Mouse (Mus musculus) forebrain, embryonic 13.5 days (tissue): ENCODE measurements around the gene Dusp3. TPM values are rescaled to one million over a fixed set of nuclear protein-coding genes. Genes with fewer than 3 reads are reported as not detected.
"Not testable (repeated sequence)": the region's sequence is repeated elsewhere in the genome, so short reads cannot be mapped to it uniquely, and the experiment has no call there.

Source experiments
- ATAC-seq: fragments of 200-750 bp; cut with Nextera tagmentation; 2 replicates; pipeline ENCODE4 v1.8.0; 2017
- H3K27ac ChIP-seq: fragments of 300-500 bp; sonication (generic); 2 replicates; pipeline ENCODE4 v1.5.1; 2015; ENCODE audit warnings: inconsistent platforms, mild to moderate bottlenecking, moderate library complexity
- H3K27me3 ChIP-seq: fragments of 300-500 bp; sonication (generic); 2 replicates; pipeline ENCODE4 v1.6.1; 2015; ENCODE audit warnings: mild to moderate bottlenecking, inconsistent platforms
- H3K36me3 ChIP-seq: fragments of 300-500 bp; sonication (generic); 2 replicates; pipeline ENCODE4 v1.6.1; 2015; ENCODE audit warnings: mild to moderate bottlenecking, inconsistent platforms; ENCODE audit not compliant: poor library complexity, severe bottlenecking
- H3K4me1 ChIP-seq: fragments of 300-500 bp; sonication (generic); 2 replicates; pipeline ENCODE4 v1.6.1; 2015; ENCODE audit warnings: inconsistent platforms
- H3K4me2 ChIP-seq: fragments of 300-500 bp; sonication (generic); 2 replicates; pipeline ENCODE4 v1.6.1; 2015; ENCODE audit warnings: inconsistent platforms, mild to moderate bottlenecking, moderate library complexity
- H3K4me3 ChIP-seq: fragments of 300-500 bp; sonication (generic); 2 replicates; pipeline ENCODE4 v1.5.1; 2015; ENCODE audit warnings: mild to moderate bottlenecking, inconsistent platforms
- H3K9ac ChIP-seq: fragments of 300-500 bp; sonication (generic); 2 replicates; pipeline ENCODE4 v1.6.1; 2015; ENCODE audit warnings: mild to moderate bottlenecking, inconsistent platforms
- H3K9me3 ChIP-seq: fragments of 300-500 bp; sonication (generic); replicated peaks from 2 replicates; pipeline ENCODE4 v1.6.1; 2016; ENCODE audit warnings: inconsistent platforms
- WGBS: fragments of 180-500 bp; shearing (Covaris S2); methylation state at CpG from one replicate; pipeline ENCODE4 v1.1.7; 2015; 5-methylcytosine and 5-hydroxymethylcytosine counted together
- polyA plus RNA-seq: library from polyadenylated mRNA; unstranded; fragments of >200 nt; fragmentation: Nextera tagmentation; extraction: Ambion mirVana; gene quantifications from 2 replicates; pipeline ENCODE4 v1.2.1, GENCODE M21; 2015

Gene Dusp3
- polyA plus RNA-seq, 1 experiment from 2014 or later, result 8.5 TPM

DNA sequence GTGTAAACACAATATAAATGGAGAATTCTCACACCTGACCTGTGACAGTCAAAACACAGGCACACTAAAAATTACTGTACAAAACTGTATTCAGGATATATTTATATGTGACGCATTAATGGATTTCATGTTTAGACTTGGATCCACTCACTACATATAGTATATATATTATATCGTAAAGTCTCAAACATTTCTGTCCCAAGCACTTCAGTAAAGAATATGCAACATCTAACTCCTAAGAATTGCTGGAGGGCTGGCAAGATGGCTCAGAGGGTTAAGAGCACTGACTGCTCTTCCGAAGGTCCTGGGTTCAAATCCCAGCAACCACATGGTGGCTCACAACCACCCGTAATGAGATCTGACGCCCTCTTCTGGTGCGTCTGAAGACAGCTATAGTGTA, 1.4 kb downstream of the Dusp3 start:
- H3K27ac ChIP-seq, H3K36me3 ChIP-seq, H3K4me3 ChIP-seq, ATAC-seq, H3K27me3 ChIP-seq, H3K9me3 ChIP-seq, H3K9ac ChIP-seq: not testable (repeated sequence)
- H3K4me1 ChIP-seq, result peaks cover 27% of the 10 kb centered on the region
- WGBS, result 68% methylated on average over 6 of the region's 6 CpGs
- H3K4me2 ChIP-seq, result peak overlapping the region; percentile 99; the same call in 1 of the 2 replicates

GRCm38 (mm10) chr11:101984054-101985025, 2.5 kb downstream of the Dusp3 start, which contains the start of gene Cfap97d1:
Gene Cfap97d1, plus strand, starts transcription at chr11:101984279.
- Histone ChIP-seq H3K9ac (peak within 1 kb of the TSS; percentile 70), H3K27me3 (no peaks in the 10 kb centered on the region), H3K4me2 (peak within 1 kb of the TSS; percentile 99), H3K4me1 (peaks cover 27% of the 10 kb centered on the region), H3K4me3 (peak within 1 kb of the TSS; percentile 59), H3K36me3 (no peaks in the 10 kb centered on the region), H3K9me3 (no peaks in the 10 kb centered on the region), H3K27ac (no peak within 1 kb of the TSS; the same call in 1 of the 2 replicates)
- WGBS, result under 1% methylated on average over 69 of the region's 71 CpGs
- peak; percentile 83 for ATAC-seq

DNA sequence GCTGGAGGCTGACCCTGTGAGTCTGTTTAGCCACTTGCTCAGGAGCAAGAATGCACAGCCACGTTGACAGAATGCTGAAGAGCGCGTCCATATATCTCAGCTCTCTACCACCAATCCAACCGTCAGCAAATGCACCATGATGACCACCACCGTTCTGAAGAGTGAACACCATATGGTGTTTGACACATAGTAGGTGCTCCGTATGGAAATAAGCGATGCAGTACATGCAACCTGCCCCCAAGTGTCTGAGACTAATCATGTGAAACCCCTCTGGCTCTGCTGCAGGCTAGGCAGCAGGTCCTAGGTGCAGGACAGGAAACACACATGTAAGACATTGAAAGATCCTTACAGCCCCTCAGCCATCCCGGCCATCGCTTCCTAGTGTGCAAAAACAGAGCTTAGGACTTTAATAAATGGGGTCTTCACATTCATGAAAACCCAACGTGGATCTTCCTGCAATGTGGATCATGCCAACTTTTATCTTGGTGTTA, 3.3 kb downstream of the Dusp3 start:
- H3K4me2 ChIP-seq, result peak overlapping the region; percentile 99
- peaks cover 27% of the 10 kb centered on the region for H3K4me1 ChIP-seq
- no peak overlapping the region for H3K9ac ChIP-seq
- no peaks in the 10 kb centered on the region for H3K9me3 ChIP-seq
- 80% methylated on average over 10 of the region's 10 CpGs for WGBS
- ATAC-seq, result no peak
- no peaks in the 10 kb centered on the region for H3K27me3 ChIP-seq
- H3K36me3 ChIP-seq, result no peaks in the 10 kb centered on the region
- no peak overlapping the region for H3K4me3 ChIP-seq
- no peak overlapping the region; the same call in 1 of the 2 replicates for H3K27ac ChIP-seq

DNA sequence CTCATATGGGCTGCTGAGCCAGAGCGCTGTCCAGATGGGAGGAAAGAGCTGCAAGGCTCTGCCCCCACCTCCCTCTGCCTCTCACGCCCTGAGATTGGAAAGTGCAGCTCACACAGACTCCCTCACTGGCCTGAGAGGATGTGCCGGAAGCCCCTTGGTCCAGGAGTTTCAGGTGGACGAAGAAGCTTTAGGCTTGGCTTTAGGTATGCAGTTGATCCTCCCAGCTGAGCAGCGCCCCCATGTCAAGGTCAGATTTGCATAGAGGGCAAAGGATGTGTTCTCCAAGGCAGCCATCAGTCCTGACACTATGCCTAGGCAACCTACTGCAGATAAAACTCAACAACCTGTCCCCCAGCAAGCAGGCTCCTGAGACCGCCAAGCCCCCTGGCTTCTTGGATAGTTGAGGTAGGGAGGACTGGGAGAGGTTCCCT, 3.8 kb downstream of the Dusp3 start:
- ATAC-seq, result no peak
- Histone ChIP-seq H3K9me3 (no peaks in the 10 kb centered on the region), H3K27ac (no peak overlapping the region), H3K36me3 (no peaks in the 10 kb centered on the region), H3K4me3 (no peak overlapping the region), H3K4me2 (0 out of 2 replicates have a peak overlapping the region, but pooled peaks have one; percentile 99), H3K4me1 (peaks cover 27% of the 10 kb centered on the region), H3K9ac (no peak overlapping the region), H3K27me3 (no peaks in the 10 kb centered on the region)
- 70% methylated on average over 6 of the region's 6 CpGs for WGBS

GRCm38 (mm10) chr11:101981850-101982249, 5.0 kb downstream of the Dusp3 start:
- Histone ChIP-seq H3K36me3 (no peaks in the 10 kb centered on the region), H3K27me3 (no peaks in the 10 kb centered on the region), H3K4me1 (peaks cover 27% of the 10 kb centered on the region), H3K9me3 (no peaks in the 10 kb centered on the region), H3K4me2 (no peak overlapping the region), H3K9ac (no peak overlapping the region), H3K4me3 (no peak overlapping the region), H3K27ac (no peak overlapping the region)
- no peak for ATAC-seq
- 87% methylated on average over 12 of the region's 12 CpGs for WGBS

DNA sequence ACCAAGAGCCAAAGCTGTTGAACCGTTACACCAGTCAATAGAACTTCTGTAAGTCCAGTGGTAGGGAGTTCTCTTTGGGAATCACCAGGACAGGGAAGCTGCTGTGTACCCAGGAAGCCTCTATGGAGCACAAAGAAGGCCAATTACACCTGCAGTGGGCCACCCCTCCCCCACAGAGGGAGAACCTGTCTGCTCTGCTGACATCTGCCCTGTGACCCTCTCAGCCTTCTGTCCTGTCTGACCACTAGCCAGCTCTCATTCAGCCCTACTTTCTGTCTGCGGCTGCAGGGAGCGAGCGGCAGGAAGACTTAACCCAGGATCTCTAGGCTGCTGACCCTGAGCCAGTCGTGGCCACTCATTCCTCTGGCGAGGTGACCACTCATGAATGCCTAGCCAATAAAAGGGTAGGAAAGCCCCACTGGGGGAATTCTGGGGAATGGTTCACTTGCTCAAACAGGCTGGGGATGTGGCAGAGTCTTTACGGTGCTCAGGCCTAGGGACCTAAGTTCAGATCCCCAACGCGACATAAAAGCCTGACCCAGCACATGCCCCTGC, 6.1 kb downstream of the Dusp3 start:
- no peak overlapping the region for H3K4me2 ChIP-seq
- H3K36me3 ChIP-seq, result no peaks in the 10 kb centered on the region
- no peak overlapping the region for H3K27ac ChIP-seq
- no peak overlapping the region for H3K9ac ChIP-seq
- ATAC-seq, result no peak
- H3K4me1 ChIP-seq, result peaks cover 18% of the 10 kb centered on the region
- WGBS, result 78% methylated on average over 9 of the region's 9 CpGs
- H3K27me3 ChIP-seq, result no peaks in the 10 kb centered on the region
- H3K9me3 ChIP-seq, result no peaks in the 10 kb centered on the region
- H3K4me3 ChIP-seq, result no peak overlapping the region

DNA sequence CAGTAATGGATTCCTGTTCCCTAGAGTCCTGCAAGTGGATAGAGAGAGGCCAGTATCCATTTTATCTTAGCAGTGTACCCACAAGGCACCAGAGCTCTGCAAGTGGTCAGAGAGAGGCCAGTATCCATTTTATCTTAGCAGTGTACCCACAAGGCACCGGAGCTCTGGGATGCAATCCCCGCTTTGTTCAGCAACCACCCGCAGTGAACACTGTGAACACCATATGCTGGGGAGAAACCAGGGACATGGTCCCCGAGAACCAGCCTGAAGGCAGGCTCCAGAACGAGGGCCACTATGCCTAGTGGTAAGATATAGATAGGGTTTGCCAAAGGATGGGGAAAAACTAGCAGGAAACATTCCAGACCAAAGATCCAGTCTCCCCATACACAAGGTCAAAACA, 7.7 kb downstream of the Dusp3 start:
- Histone ChIP-seq H3K27me3 (no peaks in the 10 kb centered on the region), H3K36me3 (no peaks in the 10 kb centered on the region), H3K9ac (no peak overlapping the region), H3K4me1 (peaks cover 8% of the 10 kb centered on the region), H3K9me3 (no peaks in the 10 kb centered on the region), H3K27ac (no peak overlapping the region), H3K4me2 (no peak overlapping the region), H3K4me3 (no peak overlapping the region)
- WGBS, result 91% methylated on average over 5 of the region's 5 CpGs
- ATAC-seq, result no peak

DNA sequence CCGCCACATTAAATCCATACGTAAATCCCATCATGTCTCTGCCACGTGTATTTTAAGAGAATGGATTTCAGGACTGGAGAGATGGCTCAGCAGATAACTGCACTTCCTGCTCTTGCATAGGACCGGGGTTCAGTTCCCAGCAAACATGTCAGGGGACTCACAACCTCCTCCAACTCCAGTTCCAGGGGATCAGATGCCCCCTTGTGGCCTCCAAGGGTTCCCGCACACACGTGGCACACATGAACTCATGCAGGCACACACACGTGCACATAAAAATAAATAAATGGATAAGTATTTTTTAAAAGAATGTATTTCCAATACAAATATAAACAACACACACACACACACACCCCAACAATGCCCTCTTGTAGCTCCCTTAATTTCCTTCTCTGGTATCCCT, 9.9 kb downstream of the Dusp3 start:
- Histone ChIP-seq H3K9me3 (no peaks in the 10 kb centered on the region), H3K36me3 (no peaks in the 10 kb centered on the region), H3K4me3 (no peak overlapping the region), H3K4me2 (no peak overlapping the region), H3K27me3 (no peaks in the 10 kb centered on the region), H3K4me1 (no peaks in the 10 kb centered on the region), H3K9ac (no peak overlapping the region), H3K27ac (no peak overlapping the region)
- 96% methylated on average over 7 of the region's 7 CpGs for WGBS
- ATAC-seq, result no peak

GRCm38 (mm10) chr11:101974923-101975322, 11.9 kb downstream of the Dusp3 start:
- Histone ChIP-seq H3K9me3 (no peaks in the 10 kb centered on the region), H3K36me3 (no peaks in the 10 kb centered on the region), H3K4me2 (no peak overlapping the region), H3K9ac (no peak overlapping the region), H3K27ac (no peak overlapping the region), H3K4me3 (no peak overlapping the region), H3K4me1 (no peaks in the 10 kb centered on the region), H3K27me3 (no peaks in the 10 kb centered on the region)
- no peak for ATAC-seq
- WGBS, result 53% methylated on average over 9 of the region's 9 CpGs

- no peak overlapping the region for H3K9ac ChIP-seq
- no peak overlapping the region for H3K27ac ChIP-seq
- no peak overlapping the region for H3K4me3 ChIP-seq
- H3K36me3 ChIP-seq, result no peaks in the 10 kb centered on the region
- no peak for ATAC-seq
- 69% methylated on average over 6 of the region's 6 CpGs for WGBS
- no peak overlapping the region for H3K4me2 ChIP-seq
- H3K9me3 ChIP-seq, result no peaks in the 10 kb centered on the region
- H3K4me1 ChIP-seq, result no peaks in the 10 kb centered on the region
- H3K27me3 ChIP-seq, result no peaks in the 10 kb centered on the region
Measured at GRCm38 (mm10) chr11:101974181-101974580, 12.6 kb downstream of the Dusp3 start.

- H3K4me3 ChIP-seq, result no peak overlapping the region
- H3K4me2 ChIP-seq, result no peak overlapping the region
- H3K4me1 ChIP-seq, result no peaks in the 10 kb centered on the region
- no peak overlapping the region for H3K27ac ChIP-seq
- no peaks in the 10 kb centered on the region for H3K36me3 ChIP-seq
- WGBS, result 82% methylated on average over 9 of the region's 9 CpGs
- H3K9ac ChIP-seq, result no peak overlapping the region
- peaks cover under 1% of the 10 kb centered on the region; the same call in 1 of the 2 replicates for H3K27me3 ChIP-seq
- no peaks in the 10 kb centered on the region for H3K9me3 ChIP-seq
- ATAC-seq, result no peak
Measured at GRCm38 (mm10) chr11:101973496-101973895, 13.3 kb downstream of the Dusp3 start.

- 99% methylated on average over 5 of the region's 5 CpGs for WGBS
- no peaks in the 10 kb centered on the region for H3K36me3 ChIP-seq
- no peak overlapping the region for H3K4me2 ChIP-seq
- H3K4me1 ChIP-seq, result no peaks in the 10 kb centered on the region
- H3K27ac ChIP-seq, result no peak overlapping the region
- H3K4me3 ChIP-seq, result no peak overlapping the region
- no peaks in the 10 kb centered on the region for H3K9me3 ChIP-seq
- no peak overlapping the region for H3K9ac ChIP-seq
- peaks cover 6% of the 10 kb centered on the region; the same call in 1 of the 2 replicates for H3K27me3 ChIP-seq
- no peak for ATAC-seq
Measured at GRCm38 (mm10) chr11:101972651-101973050, 14.2 kb downstream of the Dusp3 start.
